Mouse (Mus musculus): ENCODE measurements around the gene Mad1l1.

Mad1l1 gene

GRCm38 (mm10) chr5:140062316-140062715 lies 259.0 kb downstream of the Mad1l1 start:
- in situ Hi-C loops (cut with MboI, MseI): no loop called here

GRCm38 (mm10) chr5:140061296-140061879 lies 260.0 kb downstream of the Mad1l1 start:
- in situ Hi-C loops (cut with MboI, MseI): no loop called here

GRCm38 (mm10) chr5:140056291-140056690 lies 265.1 kb downstream of the Mad1l1 start:
- in situ Hi-C loops (cut with MboI, MseI): loop anchor here (10.0 kb wide), 1 partner anchor 1269 kb away; no protein-coding TSS in a partner anchor

- in situ Hi-C loops (cut with MboI, MseI): loop anchor here (10.0 kb wide), 1 partner anchor 1269 kb away; no protein-coding TSS in a partner anchor
Measured at GRCm38 (mm10) chr5:140055431-140055830, 265.9 kb downstream of the Mad1l1 start.

GRCm38 (mm10) chr5:140053626-140054025 lies 267.7 kb downstream of the Mad1l1 start:
- in situ Hi-C loops (cut with MboI, MseI): loop anchor here (10.0 kb wide), 1 partner anchor 1271 kb away; no protein-coding TSS in a partner anchor

- in situ Hi-C loops (cut with MboI, MseI): loop anchor here (10.0 kb wide), 1 partner anchor 1272 kb away; no protein-coding TSS in a partner anchor
Measured at GRCm38 (mm10) chr5:140052405-140052804, 268.9 kb downstream of the Mad1l1 start.

- in situ Hi-C loops (cut with MboI, MseI): no loop called here
Measured at GRCm38 (mm10) chr5:140045453-140045852, 275.9 kb downstream of the Mad1l1 start.

GRCm38 (mm10) chr5:140043002-140043401 lies 278.4 kb downstream of the Mad1l1 start:
- in situ Hi-C loops (cut with MboI, MseI): no loop called here

- in situ Hi-C loops (cut with MboI, MseI): no loop called here
Measured at GRCm38 (mm10) chr5:140042002-140042611, 279.2 kb downstream of the Mad1l1 start.

GRCm38 (mm10) chr5:140041055-140041454 lies 280.3 kb downstream of the Mad1l1 start:
- in situ Hi-C loops (cut with MboI, MseI): no loop called here

- in situ Hi-C loops (cut with MboI, MseI): no loop called here
Measured at GRCm38 (mm10) chr5:140037587-140038233, 283.6 kb downstream of the Mad1l1 start.

- in situ Hi-C loops (cut with MboI, MseI): no loop called here
Measured at GRCm38 (mm10) chr5:140035641-140036040, 285.7 kb downstream of the Mad1l1 start.

GRCm38 (mm10) chr5:140035025-140035330 lies 286.4 kb downstream of the Mad1l1 start:
- in situ Hi-C loops (cut with MboI, MseI): no loop called here

- in situ Hi-C loops (cut with MboI, MseI): no loop called here
Measured at GRCm38 (mm10) chr5:140034300-140035024, 286.9 kb downstream of the Mad1l1 start.

GRCm38 (mm10) chr5:140026366-140026765 lies 295.0 kb downstream of the Mad1l1 start:
- in situ Hi-C loops (cut with MboI, MseI): no loop called here

GRCm38 (mm10) chr5:140025301-140025700 lies 296.1 kb downstream of the Mad1l1 start:
- in situ Hi-C loops (cut with MboI, MseI): no loop called here

- in situ Hi-C loops (cut with MboI, MseI): no loop called here
Measured at GRCm38 (mm10) chr5:140023941-140024500, 297.3 kb downstream of the Mad1l1 start.

- in situ Hi-C loops (cut with MboI, MseI): no loop called here
Measured at GRCm38 (mm10) chr5:140022861-140023260, 298.5 kb downstream of the Mad1l1 start.

GRCm38 (mm10) chr5:140021755-140022154 lies 299.6 kb downstream of the Mad1l1 start:
- in situ Hi-C loops (cut with MboI, MseI): no loop called here

- in situ Hi-C loops (cut with MboI, MseI): no loop called here
Measured at GRCm38 (mm10) chr5:140019616-140020015, 301.7 kb downstream of the Mad1l1 start.

GRCm38 (mm10) chr5:140018780-140019179 lies 302.6 kb downstream of the Mad1l1 start:
- in situ Hi-C loops (cut with MboI, MseI): no loop called here

GRCm38 (mm10) chr5:140016896-140017295 lies 304.5 kb downstream of the Mad1l1 start:
- in situ Hi-C loops (cut with MboI, MseI): no loop called here
